Comparison of ENCODE assay signal across 21 mouse cellular contexts in genomic region chr13:34226940-34227339, GRCm38 (mm10).
DNase-seq lines count a peak whose midpoint lies in the region; ATAC-seq and TF ChIP-seq lines count a peak whose summit lies in the region.
"Had no signal": no experiment of that assay in that cellular context is flagged by ENCODE, and none has a peak within 500 bp of the region (broad histone marks: within the 10 kb centered on the region; RNA-seq: fewer than 3 reads in every experiment).

No protein-coding gene starts in this region.

- no peaks in the 10 kb centered on the region for H3K36me3 ChIP-seq in hindbrain, embryonic 11.5 days (ENCODE audit: control insufficient read depth, insufficient read depth, low read length)
- no peaks in the 10 kb centered on the region for H3K36me3 ChIP-seq in hindbrain, embryonic 16.5 days (ENCODE audit: control insufficient read depth, insufficient read depth, low read length)
- H3K36me3 ChIP-seq in forebrain, embryonic 15.5 days = no peaks in the 10 kb centered on the region
- H3K36me3 ChIP-seq: embryonic facial prominence, embryonic 12.5 days; heart, embryonic 15.5 days; hindbrain, embryonic 13.5 days; intestine, embryonic 15.5 days had no signal

- no peak for TF ChIP-seq POLR2A in brain, embryonic 14.5 days (IDR thresholded peaks at IDR 0.05; ENCODE audit: borderline replicate concordance, extremely low read depth, insufficient read depth, insufficient read length, poor library complexity, severe bottlenecking)

- H3K4me3 ChIP-seq in hindbrain, embryonic 11.5 days (ENCODE audit: low read depth, low read length) = no peak overlapping the region
- H3K4me3 ChIP-seq in hindbrain, embryonic 16.5 days (ENCODE audit: low read length) = no peak overlapping the region
- H3K4me3 ChIP-seq in forebrain, embryonic 15.5 days = no peak overlapping the region
- H3K4me3 ChIP-seq: embryonic facial prominence, embryonic 12.5 days; heart, adult 2 months; heart, embryonic 15.5 days; hindbrain, embryonic 13.5 days; intestine, embryonic 15.5 days had no signal

- no peaks in the 10 kb centered on the region for H3K27me3 ChIP-seq in hindbrain, embryonic 11.5 days (ENCODE audit: control insufficient read depth, insufficient read depth, low read length)
- H3K27me3 ChIP-seq in hindbrain, embryonic 16.5 days (replicated peaks; ENCODE audit: control insufficient read depth, insufficient read depth, low read length) = no peaks in the 10 kb centered on the region
- H3K27me3 ChIP-seq in forebrain, embryonic 15.5 days = no peaks in the 10 kb centered on the region
- H3K27me3 ChIP-seq: embryonic facial prominence, embryonic 12.5 days; heart, embryonic 15.5 days; hindbrain, embryonic 13.5 days; intestine, embryonic 15.5 days had no signal

- intact Hi-C loops in left cerebral cortex, postnatal 4 days (cut with DNase I) = no loop called here

- TF ChIP-seq CTCF in brain, embryonic 14.5 days (IDR thresholded peaks at IDR 0.05; ENCODE audit: borderline replicate concordance, extremely low read depth, insufficient read depth, insufficient read length) = no peak

- H3K9ac ChIP-seq in hindbrain, embryonic 11.5 days (ENCODE audit: low read depth, low read length) = no peak overlapping the region
- no peak overlapping the region for H3K9ac ChIP-seq in hindbrain, embryonic 16.5 days (ENCODE audit: low read depth, low read length)
- H3K9ac ChIP-seq in forebrain, embryonic 15.5 days (replicated peaks) = no peak overlapping the region
- H3K9ac ChIP-seq: embryonic facial prominence, embryonic 12.5 days; heart, embryonic 15.5 days; intestine, embryonic 15.5 days had no signal

- no peaks in the 10 kb centered on the region for H3K4me1 ChIP-seq in hindbrain, embryonic 11.5 days (replicated peaks; ENCODE audit: control insufficient read depth, insufficient read depth, low read length)
- H3K4me1 ChIP-seq in hindbrain, embryonic 16.5 days (ENCODE audit: control insufficient read depth, insufficient read depth, low read depth, low read length) = peaks cover 15% of the 10 kb centered on the region
- H3K4me1 ChIP-seq in forebrain, embryonic 15.5 days = peaks cover 25% of the 10 kb centered on the region

- no peak overlapping the region for H3K27ac ChIP-seq in hindbrain, embryonic 11.5 days (ENCODE audit: low read depth, low read length)
- H3K27ac ChIP-seq in hindbrain, embryonic 16.5 days (ENCODE audit: low read depth, low read length) = no peak overlapping the region
- no peak overlapping the region for H3K27ac ChIP-seq in forebrain, embryonic 15.5 days (replicated peaks)
- H3K27ac ChIP-seq: embryonic facial prominence, embryonic 12.5 days; heart, adult 2 months; heart, embryonic 15.5 days; hindbrain, embryonic 13.5 days; intestine, embryonic 15.5 days had no signal

- WGBS in hindbrain, embryonic 11.5 days = 11% methylated on average over 1 of the region's 1 CpGs
- WGBS in hindbrain, embryonic 16.5 days = 5% methylated on average over 1 of the region's 1 CpGs
- 8% methylated on average over 1 of the region's 1 CpGs for WGBS in forebrain, embryonic 15.5 days

- no peak for DNase-seq in hindbrain, embryonic 11.5 days (ENCODE audit: low spot score)
- DNase-seq in brain, adult 2 months (ENCODE audit: low read depth, low spot score) = peak; percentile 53
- peak; percentile 58 for DNase-seq in brain, embryonic 14.5 days (ENCODE audit: low read depth)
- no peak for DNase-seq in left cerebral cortex, postnatal 4 days
- no peak for DNase-seq in T-cell, adult 2 months (ENCODE audit: low spot score)
- DNase-seq: adrenal gland, adult 8-10 months; adrenal gland, postnatal 36 days; cerebellum, adult 11-12 months; cerebellum, adult 9-10 months; cerebellum, postnatal 25 days; gastrocnemius, postnatal 14 days; heart, adult 2 months; heart, postnatal 14 days; kidney, adult 18-20 months had no signal

- no peak overlapping the region for H3K4me2 ChIP-seq in hindbrain, embryonic 11.5 days (replicated peaks; ENCODE audit: low read depth, low read length)
- H3K4me2 ChIP-seq in hindbrain, embryonic 16.5 days (ENCODE audit: low read length) = no peak overlapping the region
- H3K4me2 ChIP-seq in forebrain, embryonic 15.5 days (replicated peaks) = no peak overlapping the region
- H3K4me2 ChIP-seq: embryonic facial prominence, embryonic 12.5 days; heart, embryonic 11.5 days; heart, embryonic 15.5 days; hindbrain, embryonic 13.5 days; intestine, embryonic 15.5 days had no signal

- no peaks in the 10 kb centered on the region for H3K9me3 ChIP-seq in hindbrain, embryonic 11.5 days (ENCODE audit: control insufficient read depth, low read length)
- H3K9me3 ChIP-seq in hindbrain, embryonic 16.5 days (ENCODE audit: control insufficient read depth, low read length) = no peaks in the 10 kb centered on the region
- no peaks in the 10 kb centered on the region for H3K9me3 ChIP-seq in forebrain, embryonic 15.5 days
- H3K9me3 ChIP-seq: embryonic facial prominence, embryonic 12.5 days; heart, embryonic 15.5 days; hindbrain, embryonic 13.5 days; intestine, embryonic 15.5 days had no signal

- peak; percentile 22; the same call in 1 of the 2 replicates for ATAC-seq in hindbrain, embryonic 11.5 days (ENCODE audit: low FRiP score)
- ATAC-seq in hindbrain, embryonic 16.5 days = no peak
- 0 out of 2 replicates have a peak, but pooled peaks have one; percentile 27 for ATAC-seq in forebrain, embryonic 15.5 days (replicated peaks)
- ATAC-seq: intestine, embryonic 15.5 days had no signal

Comparison
In these comparisons a context has a peak if more than half of its experiments do, and no peak if none do; other contexts are left out.
1. DNase-seq: peak in brain, adult 2 months (single experiment) and brain, embryonic 14.5 days (single experiment); none in hindbrain, embryonic 11.5 days (single experiment), left cerebral cortex, postnatal 4 days (single experiment) and T-cell, adult 2 months (single experiment).